Mouse (Mus musculus): ENCODE results near the gene Rrnad1.

DNA sequence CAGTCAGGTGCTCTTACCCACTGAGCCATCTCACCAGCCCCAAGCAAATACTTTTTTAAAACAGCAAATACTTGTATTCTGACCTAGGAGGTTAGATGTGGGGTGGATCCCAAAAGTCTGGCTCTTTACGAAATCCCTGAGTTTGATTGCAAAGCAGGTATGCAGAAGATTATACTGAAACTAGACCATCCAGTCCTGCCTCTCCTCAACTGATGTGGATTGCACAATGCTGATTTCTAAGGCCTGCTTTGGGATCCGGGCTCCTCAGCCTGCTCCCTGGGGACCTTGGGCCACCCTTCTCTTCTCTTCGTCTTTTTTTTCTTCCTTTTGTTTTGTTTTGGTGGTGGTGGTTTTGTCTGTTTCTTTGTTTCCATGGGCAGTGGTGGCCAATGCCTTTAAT lies 39.0 kb downstream of the Rrnad1 start:
- TF ChIP-seq CTCF (IDR thresholded peaks at IDR 0.05; ENCODE audit: extremely low read depth, insufficient read length, insufficient replicate concordance, low read depth, low read length) (no peak), POLR2A (IDR thresholded peaks at IDR 0.05; ENCODE audit: low read depth, low read length) (no peak)
